Mouse (Mus musculus): Measurements from ENCODE around the gene Gm20388. TPM values are rescaled to one million over a fixed set of nuclear protein-coding genes. Genes with fewer than 3 reads are reported as not detected.

Gm20388 gene
- polyA plus RNA-seq, 1 experiment from 2014 or later, result not detected

- no peak for ATAC-seq (ENCODE audit: low read depth)
- Histone ChIP-seq H3K36me3 (ENCODE audit: control insufficient read depth, insufficient read depth, low read length) (no peaks in the 10 kb centered on the region), H3K9me3 (ENCODE audit: control insufficient read depth, low read length) (no peaks in the 10 kb centered on the region), H3K4me2 (ENCODE audit: low read depth, low read length) (no peak overlapping the region), H3K9ac (ENCODE audit: low read length) (no peak overlapping the region), H3K27me3 (ENCODE audit: control insufficient read depth, insufficient read depth, low read depth, low read length) (peaks cover 2% of the 10 kb centered on the region; the same call in 1 of the 2 replicates), H3K27ac (ENCODE audit: low read length) (peak overlapping the region; percentile 62), H3K4me1 (replicated peaks; ENCODE audit: control insufficient read depth, insufficient read depth, low read length) (peaks cover 31% of the 10 kb centered on the region), H3K4me3 (ENCODE audit: low read length) (no peak overlapping the region)
- WGBS, result 72% methylated on average over 4 of the region's 4 CpGs
Measured at GRCm38 (mm10) chr8:120700053-120700452, 789.4 kb downstream of the Gm20388 start.

GRCm38 (mm10) chr8:120701758-120702465 lies 791.3 kb downstream of the Gm20388 start:
- WGBS, result 58% methylated on average over 19 of the region's 19 CpGs
- Histone ChIP-seq H3K9ac (ENCODE audit: low read length) (no peak overlapping the region), H3K27ac (ENCODE audit: low read length) (no peak overlapping the region), H3K36me3 (ENCODE audit: control insufficient read depth, insufficient read depth, low read length) (no peaks in the 10 kb centered on the region), H3K27me3 (ENCODE audit: control insufficient read depth, insufficient read depth, low read depth, low read length) (peaks cover 2% of the 10 kb centered on the region; the same call in 1 of the 2 replicates), H3K4me3 (ENCODE audit: low read length) (no peak overlapping the region), H3K4me2 (ENCODE audit: low read depth, low read length) (no peak overlapping the region), H3K9me3 (ENCODE audit: control insufficient read depth, low read length) (no peaks in the 10 kb centered on the region), H3K4me1 (replicated peaks; ENCODE audit: control insufficient read depth, insufficient read depth, low read length) (peaks cover 17% of the 10 kb centered on the region)
- no peak for ATAC-seq (ENCODE audit: low read depth)

GRCm38 (mm10) chr8:120704203-120704602 lies 793.6 kb downstream of the Gm20388 start:
- Histone ChIP-seq H3K4me1 (replicated peaks; ENCODE audit: control insufficient read depth, insufficient read depth, low read length) (peaks cover 8% of the 10 kb centered on the region), H3K4me3 (ENCODE audit: low read length) (no peak overlapping the region), H3K27ac (ENCODE audit: low read length) (no peak overlapping the region), H3K36me3 (ENCODE audit: control insufficient read depth, insufficient read depth, low read length) (no peaks in the 10 kb centered on the region), H3K27me3 (ENCODE audit: control insufficient read depth, insufficient read depth, low read depth, low read length) (peaks cover 2% of the 10 kb centered on the region; the same call in 1 of the 2 replicates), H3K4me2 (ENCODE audit: low read depth, low read length) (no peak overlapping the region), H3K9me3 (ENCODE audit: control insufficient read depth, low read length) (no peaks in the 10 kb centered on the region), H3K9ac (ENCODE audit: low read length) (no peak overlapping the region)
- 0 out of 2 replicates have a peak, but pooled peaks have one; percentile 45 for ATAC-seq (ENCODE audit: low read depth)
- WGBS, result 43% methylated on average over 9 of the region's 9 CpGs

- 74% methylated on average over 15 of the region's 15 CpGs for WGBS
- H3K36me3 ChIP-seq (ENCODE audit: control insufficient read depth, insufficient read depth, low read length), result no peaks in the 10 kb centered on the region
- H3K4me3 ChIP-seq (ENCODE audit: low read length), result no peak overlapping the region
- H3K27me3 ChIP-seq (ENCODE audit: control insufficient read depth, insufficient read depth, low read depth, low read length), result peaks cover 2% of the 10 kb centered on the region; the same call in 1 of the 2 replicates
- H3K4me1 ChIP-seq (replicated peaks; ENCODE audit: control insufficient read depth, insufficient read depth, low read length), result peaks cover 2% of the 10 kb centered on the region
- H3K27ac ChIP-seq (ENCODE audit: low read length), result no peak overlapping the region
- ATAC-seq (ENCODE audit: low read depth), result no peak
- H3K9ac ChIP-seq (ENCODE audit: low read length), result no peak overlapping the region
- no peak overlapping the region for H3K4me2 ChIP-seq (ENCODE audit: low read depth, low read length)
- no peaks in the 10 kb centered on the region for H3K9me3 ChIP-seq (ENCODE audit: control insufficient read depth, low read length)
Measured at GRCm38 (mm10) chr8:120705163-120705562, 794.5 kb downstream of the Gm20388 start.

GRCm38 (mm10) chr8:120706193-120706592 lies 795.6 kb downstream of the Gm20388 start:
- Histone ChIP-seq H3K9ac (ENCODE audit: low read length) (no peak overlapping the region), H3K27ac (ENCODE audit: low read length) (no peak overlapping the region), H3K4me2 (ENCODE audit: low read depth, low read length) (no peak overlapping the region), H3K36me3 (ENCODE audit: control insufficient read depth, insufficient read depth, low read length) (no peaks in the 10 kb centered on the region), H3K9me3 (ENCODE audit: control insufficient read depth, low read length) (no peaks in the 10 kb centered on the region), H3K27me3 (ENCODE audit: control insufficient read depth, insufficient read depth, low read depth, low read length) (peaks cover 2% of the 10 kb centered on the region; the same call in 1 of the 2 replicates), H3K4me1 (replicated peaks; ENCODE audit: control insufficient read depth, insufficient read depth, low read length) (0 out of 2 replicates have a peak, but pooled peaks cover 2% of the 10 kb centered on the region), H3K4me3 (ENCODE audit: low read length) (no peak overlapping the region)
- ATAC-seq (ENCODE audit: low read depth), result peak; percentile 76
- whole genome bisulfite sequencing, result 70% methylated on average over 3 of the region's 3 CpGs

- no peaks in the 10 kb centered on the region for H3K9me3 ChIP-seq (ENCODE audit: control insufficient read depth, low read length)
- H3K36me3 ChIP-seq (ENCODE audit: control insufficient read depth, insufficient read depth, low read length), result no peaks in the 10 kb centered on the region
- no peak for ATAC-seq (ENCODE audit: low read depth)
- no peak overlapping the region for H3K9ac ChIP-seq (ENCODE audit: low read length)
- no peak overlapping the region for H3K4me2 ChIP-seq (ENCODE audit: low read depth, low read length)
- H3K4me1 ChIP-seq (replicated peaks; ENCODE audit: control insufficient read depth, insufficient read depth, low read length), result no peaks in the 10 kb centered on the region
- 59% methylated on average over 10 of the region's 10 CpGs for WGBS
- H3K27me3 ChIP-seq (ENCODE audit: control insufficient read depth, insufficient read depth, low read depth, low read length), result no peaks in the 10 kb centered on the region
- no peak overlapping the region for H3K27ac ChIP-seq (ENCODE audit: low read length)
- H3K4me3 ChIP-seq (ENCODE audit: low read length), result no peak overlapping the region
Measured at GRCm38 (mm10) chr8:120709176-120709575, 798.5 kb downstream of the Gm20388 start.

GRCm38 (mm10) chr8:120715200-120715599 lies 804.6 kb downstream of the Gm20388 start:
- Histone ChIP-seq H3K27ac (ENCODE audit: low read length) (no peak overlapping the region), H3K27me3 (ENCODE audit: control insufficient read depth, insufficient read depth, low read depth, low read length) (peaks cover 2% of the 10 kb centered on the region; the same call in 1 of the 2 replicates), H3K4me1 (replicated peaks; ENCODE audit: control insufficient read depth, insufficient read depth, low read length) (no peaks in the 10 kb centered on the region), H3K9ac (ENCODE audit: low read length) (no peak overlapping the region), H3K36me3 (ENCODE audit: control insufficient read depth, insufficient read depth, low read length) (no peaks in the 10 kb centered on the region), H3K4me2 (ENCODE audit: low read depth, low read length) (no peak overlapping the region), H3K4me3 (ENCODE audit: low read length) (no peak overlapping the region), H3K9me3 (ENCODE audit: control insufficient read depth, low read length) (no peaks in the 10 kb centered on the region)
- ATAC-seq (ENCODE audit: low read depth), result no peak
- 67% methylated on average over 6 of the region's 6 CpGs for WGBS

GRCm38 (mm10) chr8:120715996-120716680 lies 805.5 kb downstream of the Gm20388 start:
- WGBS, result 65% methylated on average over 15 of the region's 15 CpGs
- Histone ChIP-seq H3K36me3 (ENCODE audit: control insufficient read depth, insufficient read depth, low read length) (no peaks in the 10 kb centered on the region), H3K9me3 (ENCODE audit: control insufficient read depth, low read length) (no peaks in the 10 kb centered on the region), H3K9ac (ENCODE audit: low read length) (no peak overlapping the region), H3K4me2 (ENCODE audit: low read depth, low read length) (no peak overlapping the region), H3K4me1 (replicated peaks; ENCODE audit: control insufficient read depth, insufficient read depth, low read length) (no peaks in the 10 kb centered on the region), H3K27me3 (ENCODE audit: control insufficient read depth, insufficient read depth, low read depth, low read length) (peaks cover 2% of the 10 kb centered on the region; the same call in 1 of the 2 replicates), H3K27ac (ENCODE audit: low read length) (no peak overlapping the region), H3K4me3 (ENCODE audit: low read length) (no peak overlapping the region)
- ATAC-seq (ENCODE audit: low read depth), result no peak; the same call in 1 of the 2 replicates

GRCm38 (mm10) chr8:120719586-120720236 lies 809.1 kb downstream of the Gm20388 start:
- no peak overlapping the region for H3K27ac ChIP-seq (ENCODE audit: low read length)

More at GRCm38 (mm10) chr8:120719586-120720236, 809.1 kb downstream of the Gm20388 start:
- no peak overlapping the region for H3K9ac ChIP-seq (ENCODE audit: low read length)
- ATAC-seq (ENCODE audit: low read depth), result no peak
- no peak overlapping the region for H3K4me3 ChIP-seq (ENCODE audit: low read length)
- H3K9me3 ChIP-seq (ENCODE audit: control insufficient read depth, low read length), result no peaks in the 10 kb centered on the region
- no peaks in the 10 kb centered on the region for H3K4me1 ChIP-seq (replicated peaks; ENCODE audit: control insufficient read depth, insufficient read depth, low read length)
- peaks cover 2% of the 10 kb centered on the region; the same call in 1 of the 2 replicates for H3K27me3 ChIP-seq (ENCODE audit: control insufficient read depth, insufficient read depth, low read depth, low read length)
- 57% methylated on average over 19 of the region's 19 CpGs for WGBS
- no peak overlapping the region for H3K4me2 ChIP-seq (ENCODE audit: low read depth, low read length)
- H3K36me3 ChIP-seq (ENCODE audit: control insufficient read depth, insufficient read depth, low read length), result no peaks in the 10 kb centered on the region
